Mouse (Mus musculus) megakaryocyte progenitor cell, adult 5-6 weeks (primary cell): ENCODE measurements at regions not wholly inside any gene's neighbourhood (a gene's known extent, or its start where the extent isn't known, plus 50 kb on each side); places are given as distances from the start of the nearest gene placed in this dataset.

ENCODE experiments used
- ATAC-seq: replicated peaks from 2 replicates; pipeline ENCODE4 v1.8.0; 2016; ENCODE audit warnings: mild to moderate bottlenecking, moderate TSS enrichment, inconsistent platforms; ENCODE audit not compliant: poor library complexity

GRCm38 (mm10) chr9:67165486-67165885 is 116.3 kb upstream of the Tpm1 start:
- ATAC-seq: no peak

- ATAC-seq: no peak
Measured at GRCm38 (mm10) chr9:67163746-67164145, 114.5 kb upstream of the Tpm1 start.

- no peak for ATAC-seq
Measured at GRCm38 (mm10) chr9:67160785-67161455, 111.7 kb upstream of the Tpm1 start.

GRCm38 (mm10) chr9:67160350-67160749 is 111.1 kb upstream of the Tpm1 start:
- ATAC-seq: no peak

- peak; percentile 69 for ATAC-seq
Measured at GRCm38 (mm10) chr9:67156590-67157259, 107.5 kb upstream of the Tpm1 start.

GRCm38 (mm10) chr9:67154062-67154461 is 104.9 kb upstream of the Tpm1 start:
- no peak for ATAC-seq

GRCm38 (mm10) chr9:67153333-67153732 is 104.1 kb upstream of the Tpm1 start:
- ATAC-seq: no peak

GRCm38 (mm10) chr9:67147656-67148055 is 98.5 kb upstream of the Tpm1 start:
- ATAC-seq: no peak

- ATAC-seq: no peak
Measured at GRCm38 (mm10) chr9:67145392-67145791, 96.2 kb upstream of the Tpm1 start.

GRCm38 (mm10) chr9:67144511-67144910 is 95.3 kb upstream of the Tpm1 start:
- ATAC-seq: no peak

GRCm38 (mm10) chr9:67140319-67140887 is 91.2 kb upstream of the Tpm1 start:
- no peak for ATAC-seq

- ATAC-seq: no peak
Measured at GRCm38 (mm10) chr9:67137681-67138080, 88.5 kb upstream of the Tpm1 start.

- no peak for ATAC-seq
Measured at GRCm38 (mm10) chr9:67137141-67137540, 87.9 kb upstream of the Tpm1 start.

- no peak for ATAC-seq
Measured at GRCm38 (mm10) chr9:67136166-67136565, 87.0 kb upstream of the Tpm1 start.

GRCm38 (mm10) chr9:67134378-67134777 is 85.2 kb upstream of the Tpm1 start:
- no peak for ATAC-seq

GRCm38 (mm10) chr9:67132370-67132769 is 83.2 kb upstream of the Tpm1 start:
- ATAC-seq: no peak

GRCm38 (mm10) chr9:67130730-67131440 is 81.7 kb upstream of the Tpm1 start:
- no peak for ATAC-seq

- ATAC-seq: no peak
Measured at GRCm38 (mm10) chr9:67129891-67130290, 80.7 kb upstream of the Tpm1 start.

GRCm38 (mm10) chr9:67129095-67129494 is 79.9 kb upstream of the Tpm1 start:
- no peak for ATAC-seq

- no peak for ATAC-seq
Measured at GRCm38 (mm10) chr9:67121691-67122090, 72.5 kb upstream of the Tpm1 start.

- ATAC-seq: no peak
Measured at GRCm38 (mm10) chr9:67118880-67119644, 69.9 kb upstream of the Tpm1 start.
